Mouse (Mus musculus) hindbrain, embryonic 13.5 days (tissue): ENCODE results near the gene Phf21a. TPM values are rescaled to one million over a fixed set of nuclear protein-coding genes. Genes with fewer than 3 reads are reported as not detected.
A peak's percentile ranks its signal among the peaks of the same experiment; 100 is the strongest.

Experiments
- ATAC-seq: fragments of 200-750 bp; cut with Nextera tagmentation; 2 replicates; pipeline ENCODE4 v1.8.0; 2017; ENCODE audit warnings: moderate TSS enrichment; ENCODE audit not compliant: low FRiP score
- H3K27ac ChIP-seq: fragments of 300-500 bp; sonication (generic); 2 replicates; pipeline ENCODE4 v1.5.1; 2015; ENCODE audit warnings: inconsistent platforms, mild to moderate bottlenecking, moderate library complexity
- H3K27me3 ChIP-seq: fragments of 300-500 bp; sonication (generic); 2 replicates; pipeline ENCODE4 v1.6.1; 2015; ENCODE audit warnings: mild to moderate bottlenecking, inconsistent platforms
- H3K36me3 ChIP-seq: fragments of 300-500 bp; sonication (generic); 2 replicates; pipeline ENCODE4 v1.6.1; 2015; ENCODE audit warnings: mild to moderate bottlenecking, inconsistent platforms
- H3K4me1 ChIP-seq: fragments of 300-500 bp; sonication (generic); replicated peaks from 2 replicates; pipeline ENCODE4 v1.6.1; 2015; ENCODE audit warnings: inconsistent platforms
- H3K4me2 ChIP-seq: fragments of 300-500 bp; sonication (generic); 2 replicates; pipeline ENCODE4 v1.6.1; 2015; ENCODE audit warnings: inconsistent platforms, mild to moderate bottlenecking, moderate library complexity
- H3K4me3 ChIP-seq: fragments of 300-500 bp; sonication (generic); 2 replicates; pipeline ENCODE4 v1.5.1; 2015; ENCODE audit warnings: mild to moderate bottlenecking, inconsistent platforms
- H3K9ac ChIP-seq: fragments of 300-500 bp; sonication (generic); 2 replicates; pipeline ENCODE4 v1.6.1; 2015; ENCODE audit warnings: mild to moderate bottlenecking, inconsistent platforms
- H3K9me3 ChIP-seq: fragments of 300-500 bp; sonication (generic); 2 replicates; pipeline ENCODE4 v1.6.1; 2016; ENCODE audit warnings: inconsistent platforms
- WGBS: fragments of 180-500 bp; shearing (Covaris S2); methylation state at CpG from one replicate; pipeline ENCODE4 v1.1.7; 2015; 5-methylcytosine and 5-hydroxymethylcytosine counted together
- polyA plus RNA-seq: library from polyadenylated mRNA; unstranded; fragments of >200 nt; fragmentation: Nextera tagmentation; extraction: Ambion mirVana; gene quantifications from 2 replicates; pipeline ENCODE4 v1.2.1, GENCODE M21; 2015

The Phf21a gene
- polyA plus RNA-seq, 1 experiment from 2014 or later: 38.4 TPM

- Histone ChIP-seq H3K4me1 (no peaks in the 10 kb centered on the region), H3K36me3 (peaks cover 62% of the 10 kb centered on the region), H3K9ac (no peak overlapping the region), H3K9me3 (no peaks in the 10 kb centered on the region), H3K27ac (no peak overlapping the region), H3K27me3 (no peaks in the 10 kb centered on the region), H3K4me3 (no peak overlapping the region), H3K4me2 (no peak overlapping the region)
- ATAC-seq: no peak
- whole genome bisulfite sequencing: 97% methylated on average over 8 of the region's 8 CpGs
These were observed 235.3 kb downstream of the Phf21a start for GRCm38 (mm10) chr2:92328206-92328605.

- H3K27me3 ChIP-seq: no peaks in the 10 kb centered on the region
- H3K9ac ChIP-seq: no peak overlapping the region
- H3K4me2 ChIP-seq: no peak overlapping the region
- H3K9me3 ChIP-seq: no peaks in the 10 kb centered on the region
- H3K4me3 ChIP-seq: no peak overlapping the region
- peaks cover 65% of the 10 kb centered on the region for H3K36me3 ChIP-seq
- H3K27ac ChIP-seq: no peak overlapping the region
- WGBS: 51% methylated on average over 2 of the region's 2 CpGs
- no peak for ATAC-seq
- no peaks in the 10 kb centered on the region for H3K4me1 ChIP-seq
These were observed 237.9 kb downstream of the Phf21a start for GRCm38 (mm10) chr2:92330840-92331239.

DNA sequence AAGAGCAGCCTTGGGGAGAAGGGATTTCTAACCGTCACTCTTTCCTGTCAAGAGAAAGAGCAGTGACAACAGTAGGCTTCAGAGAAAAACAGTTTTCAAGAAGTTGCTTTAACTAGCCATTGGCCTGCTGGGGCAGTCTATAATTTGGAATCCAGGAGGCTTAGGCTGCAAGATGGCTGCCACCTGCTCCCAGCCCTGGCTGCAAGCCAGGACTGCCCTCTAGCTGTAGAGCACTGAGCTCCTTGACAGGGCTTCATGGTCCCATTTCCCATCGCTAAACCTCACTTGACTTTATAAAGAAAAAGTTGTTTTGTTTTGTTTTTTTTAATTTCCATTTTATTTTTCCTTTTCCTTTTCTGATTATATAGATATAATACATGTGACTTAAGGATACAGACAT, 238.5 kb downstream of the Phf21a start:
- no peak for ATAC-seq
- Histone ChIP-seq H3K27me3 (no peaks in the 10 kb centered on the region), H3K27ac (no peak overlapping the region), H3K4me1 (no peaks in the 10 kb centered on the region), H3K9ac (no peak overlapping the region), H3K4me3 (no peak overlapping the region), H3K4me2 (no peak overlapping the region), H3K9me3 (no peaks in the 10 kb centered on the region), H3K36me3 (peaks cover 61% of the 10 kb centered on the region)
- WGBS: 78% methylated on average over 2 of the region's 2 CpGs

DNA sequence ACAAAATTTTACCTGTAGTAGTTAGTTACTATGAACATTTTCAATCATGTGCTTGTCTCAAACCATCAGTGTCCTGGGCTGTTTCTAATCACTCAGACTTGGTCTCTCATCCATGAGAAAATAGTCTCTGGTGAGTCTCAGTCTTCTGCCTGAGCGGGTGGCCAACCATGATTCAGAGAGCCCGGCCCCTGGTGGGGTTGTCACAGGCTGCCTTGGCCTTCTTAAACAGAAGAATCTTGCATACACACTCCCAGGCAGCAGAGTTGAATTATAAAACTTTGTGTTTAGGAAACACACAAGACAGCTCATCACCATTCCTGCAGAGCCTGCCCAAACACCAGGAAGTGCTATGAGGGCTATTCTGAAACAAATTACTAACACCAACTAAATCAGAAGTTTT, 239.0 kb downstream of the Phf21a start:
- 93% methylated on average over 2 of the region's 2 CpGs for WGBS
- H3K9ac ChIP-seq: no peak overlapping the region
- H3K36me3 ChIP-seq: peaks cover 57% of the 10 kb centered on the region
- no peaks in the 10 kb centered on the region for H3K27me3 ChIP-seq
- no peak for ATAC-seq
- H3K9me3 ChIP-seq: no peaks in the 10 kb centered on the region
- H3K4me2 ChIP-seq: no peak overlapping the region
- H3K4me3 ChIP-seq: no peak overlapping the region
- H3K27ac ChIP-seq: no peak overlapping the region
- H3K4me1 ChIP-seq: no peaks in the 10 kb centered on the region

- H3K4me1 ChIP-seq: no peaks in the 10 kb centered on the region
- no peak overlapping the region for H3K4me3 ChIP-seq
- H3K27me3 ChIP-seq: no peaks in the 10 kb centered on the region
These were observed 249.5 kb downstream of the Phf21a start for GRCm38 (mm10) chr2:92342418-92342817.

DNA sequence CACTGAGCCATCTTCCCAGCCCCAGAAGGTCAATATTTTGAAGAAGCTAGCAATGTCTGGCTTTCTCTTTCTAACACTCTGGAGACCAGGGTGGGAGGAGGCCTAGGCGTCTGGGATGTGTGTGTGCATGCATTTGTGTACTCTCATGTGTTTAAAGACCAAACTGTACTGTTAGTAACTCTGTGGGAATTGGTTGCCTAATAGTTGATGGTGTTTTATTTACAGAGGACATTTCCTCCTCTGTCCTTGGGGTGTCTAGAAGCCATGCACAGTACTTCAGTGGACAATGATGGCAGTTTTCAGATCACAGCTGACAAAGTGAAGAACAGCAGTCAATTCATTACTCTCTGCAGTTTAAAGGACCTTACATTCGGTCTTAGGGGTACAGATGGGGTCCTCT, 254.3 kb downstream of the Phf21a start:
- no peaks in the 10 kb centered on the region for H3K4me1 ChIP-seq
- no peaks in the 10 kb centered on the region for H3K9me3 ChIP-seq
- no peak overlapping the region for H3K4me3 ChIP-seq
- peaks cover 70% of the 10 kb centered on the region for H3K36me3 ChIP-seq
- H3K27me3 ChIP-seq: no peaks in the 10 kb centered on the region
- 91% methylated on average over 2 of the region's 2 CpGs for WGBS
- no peak overlapping the region for H3K9ac ChIP-seq
- no peak overlapping the region for H3K4me2 ChIP-seq
- no peak for ATAC-seq
- no peak overlapping the region for H3K27ac ChIP-seq

More at GRCm38 (mm10) chr2:92342418-92342817, 249.5 kb downstream of the Phf21a start:
- H3K9me3 ChIP-seq: no peaks in the 10 kb centered on the region
- no peak overlapping the region for H3K27ac ChIP-seq
- ATAC-seq: no peak
- H3K9ac ChIP-seq: no peak overlapping the region
- no peak overlapping the region for H3K4me2 ChIP-seq
- H3K36me3 ChIP-seq: peaks cover 36% of the 10 kb centered on the region

DNA sequence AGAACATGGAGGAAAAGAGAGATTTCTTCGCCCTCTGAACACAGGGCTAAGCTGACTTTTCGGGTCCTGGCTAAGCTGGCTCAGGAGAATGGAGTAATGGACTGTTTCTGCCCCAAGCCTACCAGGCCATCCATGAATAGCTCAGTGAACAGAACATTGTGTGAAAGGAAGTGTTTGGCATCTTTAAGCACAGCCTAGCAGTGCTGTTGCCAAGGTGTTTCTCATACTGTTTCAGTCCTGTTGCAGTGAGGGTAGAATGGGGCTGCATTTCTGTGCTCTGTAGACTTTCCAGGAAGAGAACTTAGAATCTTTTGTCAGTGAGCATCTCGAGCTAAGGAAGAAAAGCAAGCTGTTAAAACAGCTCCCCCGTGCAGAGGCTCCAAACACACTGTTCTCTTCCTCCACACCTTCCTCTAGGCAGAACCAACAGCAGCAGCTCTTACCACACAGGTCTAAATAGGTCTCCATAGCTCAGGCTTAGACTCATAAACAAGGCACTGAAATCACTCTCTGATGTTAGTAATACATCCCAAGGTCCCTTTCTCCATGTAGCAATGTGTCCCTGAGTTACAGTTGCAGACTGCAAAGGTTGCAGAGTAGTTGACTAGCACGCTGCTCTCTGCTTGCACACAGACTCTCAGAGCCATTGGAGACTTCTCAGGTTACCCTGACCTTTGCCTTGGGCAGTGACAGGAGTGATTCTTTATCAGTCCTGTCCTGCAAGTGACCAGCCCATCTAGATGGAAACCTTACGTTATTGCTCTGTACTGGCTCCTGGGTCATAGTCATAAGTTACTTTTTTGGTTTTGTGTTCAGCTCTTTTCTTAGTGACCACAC, 256.9 kb downstream of the Phf21a start:
- Histone ChIP-seq H3K9ac (no peak overlapping the region), H3K27ac (no peak overlapping the region), H3K4me1 (no peaks in the 10 kb centered on the region), H3K4me3 (no peak overlapping the region), H3K4me2 (no peak overlapping the region), H3K9me3 (no peaks in the 10 kb centered on the region), H3K27me3 (no peaks in the 10 kb centered on the region), H3K36me3 (peaks cover 68% of the 10 kb centered on the region)
- 79% methylated on average over 6 of the region's 6 CpGs for WGBS
- no peak for ATAC-seq

- H3K36me3 ChIP-seq: peaks cover 68% of the 10 kb centered on the region
- no peak for ATAC-seq
- H3K27me3 ChIP-seq: no peaks in the 10 kb centered on the region
- H3K27ac ChIP-seq: no peak overlapping the region
- no peak overlapping the region for H3K4me2 ChIP-seq
- no peak overlapping the region; the same call in none of the 2 replicates for H3K9ac ChIP-seq
- WGBS: 77% methylated on average over 5 of the region's 5 CpGs
- H3K4me1 ChIP-seq: no peaks in the 10 kb centered on the region
- H3K4me3 ChIP-seq: no peak overlapping the region
- H3K9me3 ChIP-seq: no peaks in the 10 kb centered on the region
These were observed 257.8 kb downstream of the Phf21a start for GRCm38 (mm10) chr2:92350686-92351085.

- H3K9ac ChIP-seq: no peak overlapping the region
- peaks cover 73% of the 10 kb centered on the region for H3K36me3 ChIP-seq
- H3K4me3 ChIP-seq: no peak overlapping the region
- no peaks in the 10 kb centered on the region for H3K9me3 ChIP-seq
- no peak for ATAC-seq
- no peak overlapping the region for H3K27ac ChIP-seq
- no peak overlapping the region for H3K4me2 ChIP-seq
- no peaks in the 10 kb centered on the region for H3K4me1 ChIP-seq
- WGBS: 33% methylated on average over 5 of the region's 5 CpGs
- no peaks in the 10 kb centered on the region for H3K27me3 ChIP-seq
These were observed 260.5 kb downstream of the Phf21a start for GRCm38 (mm10) chr2:92353402-92353801.

- Histone ChIP-seq H3K27me3 (no peaks in the 10 kb centered on the region), H3K4me2 (no peak overlapping the region), H3K9me3 (no peaks in the 10 kb centered on the region), H3K36me3 (peaks cover 73% of the 10 kb centered on the region), H3K4me3 (no peak overlapping the region), H3K4me1 (no peaks in the 10 kb centered on the region), H3K9ac (no peak overlapping the region), H3K27ac (no peak overlapping the region)
- ATAC-seq: no peak
- WGBS: 69% methylated on average over 6 of the region's 6 CpGs
These were observed 261.3 kb downstream of the Phf21a start for GRCm38 (mm10) chr2:92354224-92354623.

DNA sequence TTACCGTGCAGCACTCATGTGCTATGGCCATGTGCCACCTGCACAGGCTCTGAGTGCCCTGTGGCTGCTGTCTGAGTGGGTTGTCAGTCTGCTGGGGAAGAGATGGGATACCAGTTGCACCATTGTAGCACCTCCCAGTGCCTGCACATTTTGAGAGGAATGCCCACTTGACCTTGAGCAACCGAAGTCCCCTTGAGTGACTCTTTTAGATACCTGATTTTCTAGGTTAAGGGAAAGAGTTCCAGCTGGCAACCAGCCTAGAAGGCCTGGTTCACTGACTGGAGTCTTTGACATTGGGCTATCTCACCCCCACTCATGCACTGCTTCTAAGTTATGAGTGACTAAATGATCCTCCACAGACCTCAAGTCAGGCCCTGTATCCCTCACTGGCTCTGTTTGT, 266.4 kb downstream of the Phf21a start:
- H3K27me3 ChIP-seq: no peaks in the 10 kb centered on the region
- no peak overlapping the region for H3K4me3 ChIP-seq
- peaks cover 8% of the 10 kb centered on the region; the same call in 1 of the 2 replicates for H3K4me1 ChIP-seq
- ATAC-seq: no peak
- H3K36me3 ChIP-seq: peaks cover 77% of the 10 kb centered on the region
- no peaks in the 10 kb centered on the region for H3K9me3 ChIP-seq
- WGBS: 92% methylated on average over 2 of the region's 2 CpGs
- H3K27ac ChIP-seq: no peak overlapping the region
- no peak overlapping the region for H3K9ac ChIP-seq
- no peak overlapping the region for H3K4me2 ChIP-seq

GRCm38 (mm10) chr2:92360186-92360823, 267.4 kb downstream of the Phf21a start:
- no peaks in the 10 kb centered on the region for H3K9me3 ChIP-seq
- H3K27me3 ChIP-seq: no peaks in the 10 kb centered on the region
- H3K4me1 ChIP-seq: peaks cover 8% of the 10 kb centered on the region; the same call in 1 of the 2 replicates
- ATAC-seq: no peak
- peaks cover 74% of the 10 kb centered on the region for H3K36me3 ChIP-seq
- no peak overlapping the region for H3K4me3 ChIP-seq
- peak overlapping the region; percentile 12 for H3K27ac ChIP-seq
- H3K4me2 ChIP-seq: no peak overlapping the region
- 62% methylated on average over 25 of the region's 25 CpGs for WGBS
- H3K9ac ChIP-seq: peak overlapping the region; percentile 19; the same call in 1 of the 2 replicates
